Mouse (Mus musculus): ENCODE data around the gene Zfp729b. TPM values are rescaled to one million over a fixed set of nuclear protein-coding genes. Genes with fewer than 3 reads are reported as not detected.

The Zfp729b gene
- total and polyA plus RNA-seq, 2 experiments from 2014 or later, result 3.3 to 4.1 TPM

DNA sequence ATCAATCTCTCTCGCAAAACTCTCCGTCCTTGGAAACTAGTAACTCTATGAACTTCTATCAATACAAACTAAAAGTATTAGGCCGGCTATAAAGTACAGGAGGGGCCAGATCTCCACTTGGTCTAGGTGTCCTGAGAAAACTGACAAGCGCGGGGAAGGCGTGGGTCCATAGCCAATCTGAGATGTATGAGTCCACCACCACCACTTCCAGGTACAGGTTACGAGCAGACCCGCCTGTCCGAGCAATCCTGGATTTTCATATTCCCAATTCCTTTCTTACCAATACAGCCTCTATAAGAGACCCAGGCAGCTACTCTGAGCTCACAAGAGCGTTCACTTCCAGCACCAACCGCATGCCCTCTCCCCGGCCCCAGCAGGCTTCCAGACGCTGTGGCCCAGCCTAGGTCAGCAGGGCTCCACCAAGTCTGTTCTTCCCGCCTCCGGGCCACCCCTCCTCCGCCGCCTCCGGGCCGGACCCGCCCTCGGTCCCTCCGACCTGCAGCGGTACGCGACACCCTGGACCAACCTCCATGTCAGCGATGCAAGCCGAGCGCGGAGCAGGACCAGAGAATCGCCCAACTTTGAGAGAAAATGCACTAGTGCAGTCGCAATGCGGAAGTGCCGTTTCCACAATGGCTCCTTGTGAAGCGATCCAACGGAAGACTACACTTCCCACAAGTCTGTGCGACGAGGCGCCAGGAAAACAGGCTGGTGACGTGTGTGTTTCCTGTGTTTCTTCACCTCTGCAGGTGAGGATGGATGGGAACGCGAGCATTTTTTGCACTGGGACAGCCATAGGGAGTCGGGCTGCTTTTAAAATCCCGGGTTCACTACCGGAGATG lies 56.8 kb downstream of the Zfp729b start:
- peak; percentile 95 for DNase-seq (ENCODE audit: low spot score)
- Histone ChIP-seq H3K4me2 (ENCODE audit: low read depth, low read length) (peak overlapping the region; percentile 82), H3K36me3 (ENCODE audit: insufficient read depth, low read length) (no peaks in the 10 kb centered on the region), H3K27ac (peak overlapping the region; percentile 87), H3K9me3 (ENCODE audit: low read length) (no peaks in the 10 kb centered on the region), H3K27me3 (ENCODE audit: insufficient read depth, low read length) (no peaks in the 10 kb centered on the region), H3K4me1 (ENCODE audit: insufficient read depth, low read length) (peaks cover 7% of the 10 kb centered on the region), H3K9ac (replicated peaks; ENCODE audit: low read length) (peak overlapping the region; percentile 79), H3K4me3 (ENCODE audit: low read length) (peak overlapping the region; percentile 84)
- under 1% methylated on average over 44 of the region's 44 CpGs for WGBS
- 0 out of 2 replicates have a peak, but pooled peaks have one; percentile 13 for TF ChIP-seq CTCF (IDR thresholded peaks at IDR 0.05; ENCODE audit: low read depth)
- peak; percentile 99 for ATAC-seq

DNA sequence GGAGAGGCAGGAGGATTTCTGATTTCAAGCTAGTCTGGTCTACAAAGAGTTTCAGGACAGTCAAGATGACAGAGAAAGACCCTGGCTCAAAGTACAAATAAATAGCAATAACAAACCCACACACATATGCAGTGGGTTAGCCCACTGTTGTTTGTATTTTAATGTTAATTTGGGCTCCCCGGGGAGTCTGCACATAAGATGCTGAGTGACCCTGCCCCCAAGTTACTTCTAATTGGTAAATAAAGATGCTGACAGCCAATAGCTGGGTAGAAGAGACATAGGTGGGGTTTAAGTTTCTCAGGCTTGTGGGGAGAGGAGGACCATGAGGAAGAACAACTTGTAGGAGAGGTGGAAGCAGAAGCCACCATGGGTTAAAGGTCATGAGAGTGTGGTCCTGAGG lies 63.6 kb downstream of the Zfp729b start:
- ATAC-seq, result no peak
- TF ChIP-seq CTCF (IDR thresholded peaks at IDR 0.05; ENCODE audit: low read depth), result no peak
- no peak overlapping the region for H3K4me2 ChIP-seq (ENCODE audit: low read depth, low read length)
- no peaks in the 10 kb centered on the region for H3K27me3 ChIP-seq (ENCODE audit: insufficient read depth, low read length)
- no peak overlapping the region for H3K27ac ChIP-seq
- no peak overlapping the region for H3K4me3 ChIP-seq (ENCODE audit: low read length)
- no peaks in the 10 kb centered on the region for H3K4me1 ChIP-seq (ENCODE audit: insufficient read depth, low read length)
- WGBS, result 82% methylated on average over 1 of the region's 1 CpGs
- H3K36me3 ChIP-seq (ENCODE audit: insufficient read depth, low read length), result peaks cover 21% of the 10 kb centered on the region
- H3K9me3 ChIP-seq (ENCODE audit: low read length), result no peaks in the 10 kb centered on the region
- no peak for DNase-seq (ENCODE audit: low spot score)
- no peak overlapping the region for H3K9ac ChIP-seq (replicated peaks; ENCODE audit: low read length)

Other genes with a start within 250 kb of the Zfp729b start
- gene Gm28044, start 249.2 kb downstream of the Zfp729b start, total RNA-seq (2014; rRNA removed), result not detected in 2 replicates
- gene Gm28044, start 249.2 kb downstream of the Zfp729b start, polyA plus RNA-seq (2015; fragmentation: Nextera tagmentation; extraction: Ambion mirVana), result 0.51 TPM in 1 of 2 replicates, not detected in the other
- gene Zfp953, start 249.1 kb downstream of the Zfp729b start, total RNA-seq (2014; rRNA removed), result 0.43 and 0.84 TPM in 2 replicates
- gene Zfp953, start 249.1 kb downstream of the Zfp729b start, polyA plus RNA-seq (2015; fragmentation: Nextera tagmentation; extraction: Ambion mirVana), result 0.23 and 0.24 TPM in 2 replicates
- gene Gm28041, start 234.0 kb downstream of the Zfp729b start, total RNA-seq (2014; rRNA removed), result not detected in 2 replicates
- gene Gm28041, start 234.0 kb downstream of the Zfp729b start, polyA plus RNA-seq (2015; fragmentation: Nextera tagmentation; extraction: Ambion mirVana), result not detected in 2 replicates
- 0.14 and 0.37 TPM in 2 replicates for gene Zfp456, start 233.9 kb downstream of the Zfp729b start, total RNA-seq (2014; rRNA removed)
- gene Zfp456, start 233.9 kb downstream of the Zfp729b start, polyA plus RNA-seq (2015; fragmentation: Nextera tagmentation; extraction: Ambion mirVana), result 0.24 and 0.33 TPM in 2 replicates
- 1.3 and 2.9 TPM in 2 replicates for gene Zfp429, start 209.9 kb downstream of the Zfp729b start, total RNA-seq (2014; rRNA removed)
- gene Zfp429, start 209.9 kb downstream of the Zfp729b start, polyA plus RNA-seq (2015; fragmentation: Nextera tagmentation; extraction: Ambion mirVana), result 1.0 and 2.1 TPM in 2 replicates
- gene Zfp459, start 188.3 kb downstream of the Zfp729b start, total RNA-seq (2014; rRNA removed), result 0.78 and 3.0 TPM in 2 replicates
- gene Zfp459, start 188.3 kb downstream of the Zfp729b start, polyA plus RNA-seq (2015; fragmentation: Nextera tagmentation; extraction: Ambion mirVana), result 0.63 and 1.6 TPM in 2 replicates
- gene Zfp874a, start 158.1 kb downstream of the Zfp729b start, total RNA-seq (2014; rRNA removed), result 4.0 and 12.6 TPM in 2 replicates
- gene Zfp874a, start 158.1 kb downstream of the Zfp729b start, polyA plus RNA-seq (2015; fragmentation: Nextera tagmentation; extraction: Ambion mirVana), result 3.5 and 3.9 TPM in 2 replicates
- gene Zfp874b, start 125.4 kb downstream of the Zfp729b start, total RNA-seq (2014; rRNA removed), result 9.7 and 12.7 TPM in 2 replicates
- 2.0 and 2.4 TPM in 2 replicates for gene Zfp874b, start 125.4 kb downstream of the Zfp729b start, polyA plus RNA-seq (2015; fragmentation: Nextera tagmentation; extraction: Ambion mirVana)
- gene Zfp58, start 109.2 kb downstream of the Zfp729b start, total RNA-seq (2014; rRNA removed), result 3.0 and 3.6 TPM in 2 replicates
- gene Zfp58, start 109.2 kb downstream of the Zfp729b start, polyA plus RNA-seq (2015; fragmentation: Nextera tagmentation; extraction: Ambion mirVana), result 3.7 and 4.4 TPM in 2 replicates
- not detected in 2 replicates for gene Gm26965, start 83.6 kb downstream of the Zfp729b start, total RNA-seq (2014; rRNA removed)
- gene Gm26965, start 83.6 kb downstream of the Zfp729b start, polyA plus RNA-seq (2015; fragmentation: Nextera tagmentation; extraction: Ambion mirVana), result 0.45 TPM in 1 of 2 replicates, not detected in the other
- gene Zfp87, start 83.5 kb downstream of the Zfp729b start, total RNA-seq (2014; rRNA removed), result 22.8 and 23.4 TPM in 2 replicates
- gene Zfp87, start 83.5 kb downstream of the Zfp729b start, polyA plus RNA-seq (2015; fragmentation: Nextera tagmentation; extraction: Ambion mirVana), result 27.0 and 33.3 TPM in 2 replicates
- gene Zfp748, start 55.9 kb downstream of the Zfp729b start, total RNA-seq (2014; rRNA removed), result 14.3 and 23.1 TPM in 2 replicates
- gene Zfp748, start 55.9 kb downstream of the Zfp729b start, polyA plus RNA-seq (2015; fragmentation: Nextera tagmentation; extraction: Ambion mirVana), result 7.6 and 7.8 TPM in 2 replicates
- gene Gm49345, start 28.1 kb upstream of the Zfp729b start, total RNA-seq (2014; rRNA removed), result not detected in 2 replicates
- 1.7 and 2.0 TPM in 2 replicates for gene Gm49345, start 28.1 kb upstream of the Zfp729b start, polyA plus RNA-seq (2015; fragmentation: Nextera tagmentation; extraction: Ambion mirVana)
- gene Zfp729a, start 28.1 kb upstream of the Zfp729b start, total RNA-seq (2014; rRNA removed), result 3.9 and 4.0 TPM in 2 replicates
- gene Zfp729a, start 28.1 kb upstream of the Zfp729b start, polyA plus RNA-seq (2015; fragmentation: Nextera tagmentation; extraction: Ambion mirVana), result 1.9 and 3.3 TPM in 2 replicates
- 8.2 and 18.6 TPM in 2 replicates for gene Zfp738, start 77.4 kb upstream of the Zfp729b start, total RNA-seq (2014; rRNA removed)
- 9.7 and 10.3 TPM in 2 replicates for gene Zfp738, start 77.4 kb upstream of the Zfp729b start, polyA plus RNA-seq (2015; fragmentation: Nextera tagmentation; extraction: Ambion mirVana)
- gene Zfp65, start 119.5 kb upstream of the Zfp729b start, total RNA-seq (2014; rRNA removed), result 8.5 and 10.0 TPM in 2 replicates
- 4.2 and 5.1 TPM in 2 replicates for gene Zfp65, start 119.5 kb upstream of the Zfp729b start, polyA plus RNA-seq (2015; fragmentation: Nextera tagmentation; extraction: Ambion mirVana)
- gene Zfp85, start 145.5 kb upstream of the Zfp729b start, total RNA-seq (2014; rRNA removed), result 4.4 and 8.9 TPM in 2 replicates
- 2.9 and 4.6 TPM in 2 replicates for gene Zfp85, start 145.5 kb upstream of the Zfp729b start, polyA plus RNA-seq (2015; fragmentation: Nextera tagmentation; extraction: Ambion mirVana)
- 1.1 and 2.6 TPM in 2 replicates for gene Zfp493, start 170.0 kb upstream of the Zfp729b start, total RNA-seq (2014; rRNA removed)
- 1.1 and 1.9 TPM in 2 replicates for gene Zfp493, start 170.0 kb upstream of the Zfp729b start, polyA plus RNA-seq (2015; fragmentation: Nextera tagmentation; extraction: Ambion mirVana)
- 4.4 and 5.1 TPM in 2 replicates for gene Zfp273, start 204.0 kb upstream of the Zfp729b start, total RNA-seq (2014; rRNA removed)
- gene Zfp273, start 204.0 kb upstream of the Zfp729b start, polyA plus RNA-seq (2015; fragmentation: Nextera tagmentation; extraction: Ambion mirVana), result 7.8 and 8.7 TPM in 2 replicates
- 2.9 and 4.0 TPM in 2 replicates for gene Gm10037, start 221.4 kb upstream of the Zfp729b start, total RNA-seq (2014; rRNA removed)
- gene Gm10037, start 221.4 kb upstream of the Zfp729b start, polyA plus RNA-seq (2015; fragmentation: Nextera tagmentation; extraction: Ambion mirVana), result 4.7 and 4.8 TPM in 2 replicates

Data from hindbrain, postnatal 0 days (tissue).